Mouse (Mus musculus) embryonic stem cell, embryonic (primary cell): ENCODE measurements around the gene Vsig10.

Source experiments
- CTCF ChIA-PET, 4 experiments: fragments of 300-600 bp in 2 of 4; fragments of 350-600 bp in 2 of 4; sonication (Branson Sonifier 250); formaldehyde crosslinking; loops; one replicate each; lab custom pipeline; 2022; ENCODE audit warnings: inconsistent platforms in 2 of 4; lab: Charles Lee
- POLR2A ChIA-PET, 4 experiments: fragments of 300-600 bp in 2 of 4; fragments of 350-600 bp in 2 of 4; sonication (Branson Sonifier 250); formaldehyde crosslinking; loops; one replicate each; lab custom pipeline; 2022; ENCODE audit warnings: antibody characterized with exemption in 4 of 4, inconsistent platforms in 1 of 4; lab: Charles Lee

The Vsig10 gene

DNA sequence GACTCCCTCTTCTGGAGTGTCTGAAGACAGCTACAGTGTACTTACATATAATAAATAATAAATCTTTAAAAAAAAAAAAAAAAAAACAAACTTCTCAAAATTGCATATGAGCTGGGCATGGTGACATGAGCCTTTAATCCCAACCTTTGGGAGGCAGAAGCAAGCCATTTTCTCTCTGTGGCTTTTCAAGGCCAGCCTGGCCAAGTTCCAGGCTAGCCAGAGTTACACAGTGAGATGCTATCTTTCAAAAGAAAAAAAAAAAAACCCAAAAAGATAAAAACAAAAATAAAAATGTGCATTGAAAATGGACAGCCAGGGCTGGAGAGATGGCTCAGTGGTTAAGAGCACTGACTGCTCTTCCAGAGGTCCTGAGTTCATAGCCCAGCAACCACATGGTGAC lies 29.2 kb upstream of the Vsig10 start:
- CTCF ChIA-PET, result interaction anchor here (0.6 to 9.0 kb wide), 33 partner anchors 8 to 1143 kb away, joined by 3 to 322 read pairs (median 4); partner anchors contain the start of gene Ksr2 (in 1 of the 4)
- POLR2A ChIA-PET, result interaction anchor here in 3 of 4 experiments (0.5 to 9.2 kb wide), 5 partner anchors 15 to 199 kb away, joined by 3 to 244 read pairs (median 8); partner anchors contain the start of gene Wsb2 (in 1 of the 3)

DNA sequence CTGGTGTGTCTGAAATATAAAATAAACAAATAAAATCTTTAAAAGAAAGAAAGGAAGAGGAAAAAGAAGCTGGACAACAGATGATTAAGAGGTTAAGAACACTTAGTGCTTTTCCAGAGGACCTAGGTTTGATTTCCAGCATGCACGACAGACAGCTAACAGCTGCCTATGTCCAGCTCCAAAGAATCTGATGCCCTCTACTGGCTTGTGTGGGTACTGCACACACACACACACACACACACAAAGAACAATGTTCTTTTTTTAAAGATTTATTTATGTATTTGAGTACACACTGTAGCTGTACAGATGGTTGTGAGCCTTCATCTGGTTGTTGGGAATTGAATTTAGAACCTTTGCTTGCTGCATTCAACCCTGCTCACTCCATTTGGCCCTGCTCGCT lies 28.8 kb upstream of the Vsig10 start:
- POLR2A ChIA-PET, result interaction anchor here in 3 of 4 experiments (0.5 to 9.2 kb wide), 11 partner anchors 10 to 221 kb away, joined by 3 to 244 read pairs (median 6); partner anchors contain the start of gene Wsb2 (in 1 of the 3)
- CTCF ChIA-PET, result interaction anchor here (0.6 to 9.0 kb wide), 30 partner anchors 9 to 1143 kb away, joined by 3 to 322 read pairs (median 4); partner anchors contain the start of gene Ksr2 (in 1 of the 4)

DNA sequence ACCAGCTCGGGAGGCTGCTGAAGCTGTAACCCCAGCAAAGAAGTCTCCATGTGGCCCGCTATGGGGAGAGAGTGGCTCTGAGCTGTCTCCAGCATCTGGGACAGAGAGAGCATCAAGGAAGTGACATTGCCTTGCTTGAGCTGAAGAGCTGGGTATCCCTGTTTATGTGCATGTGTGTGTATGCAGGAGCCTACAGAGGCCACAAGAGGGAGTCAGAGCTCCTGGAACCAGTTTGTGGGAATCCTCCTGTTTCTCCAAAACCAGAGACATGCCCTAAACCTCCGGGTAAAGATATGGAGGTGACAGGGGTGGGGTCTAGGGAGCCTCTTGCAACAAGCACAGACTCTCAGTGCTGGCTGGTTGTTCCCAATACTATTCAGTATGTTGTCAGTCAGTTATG lies 27.6 kb upstream of the Vsig10 start:
- ChIA-PET POLR2A (interaction anchor here in 3 of 4 experiments (0.6 to 9.2 kb wide), 25 partner anchors 9 to 122 kb away, joined by 3 to 244 read pairs (median 3); partner anchors contain the start of gene Wsb2 (in 1 of the 3)), CTCF (interaction anchor here (0.5 to 9.0 kb wide), 43 partner anchors 9 to 1982 kb away, joined by 3 to 322 read pairs (median 4); partner anchors contain the start of genes Ksr2 (in 1 of the 4), Taok3 (in 1 of the 4) and Wsb2 (in 1 of the 4))

DNA sequence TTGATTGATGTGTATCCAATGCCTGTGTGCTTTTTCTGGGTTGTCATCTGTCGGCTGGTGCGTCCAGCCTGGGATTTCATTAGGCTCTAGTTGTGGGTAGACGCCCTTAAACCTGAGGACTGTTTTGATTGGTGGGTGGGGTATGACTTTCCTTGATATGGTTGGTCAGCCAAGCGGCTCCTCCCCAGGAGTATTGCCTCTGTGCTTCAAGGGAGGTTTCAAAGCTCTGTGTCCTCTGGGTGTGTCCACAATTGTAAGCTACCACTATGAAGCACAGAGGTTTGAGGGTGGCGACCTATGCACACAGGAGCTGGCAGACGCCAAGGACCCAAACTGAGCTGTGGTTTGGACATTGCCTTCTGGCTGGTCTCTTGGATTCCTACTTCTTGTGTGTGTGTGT lies 26.3 kb upstream of the Vsig10 start:
- ChIA-PET CTCF (interaction anchor here (0.6 to 9.0 kb wide), 36 partner anchors 11 to 942 kb away, joined by 3 to 322 read pairs (median 4); partner anchors contain the start of genes Taok3 (in 2 of the 4), Suds3 (in 1 of the 4) and Wsb2 (in 1 of the 4)), POLR2A (interaction anchor here (0.5 to 9.2 kb wide), 68 partner anchors 10 to 781 kb away, joined by 3 to 244 read pairs (median 5); partner anchors contain the start of genes Wsb2 (in 3 of the 4), Ksr2 (in 1 of the 4), Suds3 (in 1 of the 4) and Taok3 (in 1 of the 4))

DNA sequence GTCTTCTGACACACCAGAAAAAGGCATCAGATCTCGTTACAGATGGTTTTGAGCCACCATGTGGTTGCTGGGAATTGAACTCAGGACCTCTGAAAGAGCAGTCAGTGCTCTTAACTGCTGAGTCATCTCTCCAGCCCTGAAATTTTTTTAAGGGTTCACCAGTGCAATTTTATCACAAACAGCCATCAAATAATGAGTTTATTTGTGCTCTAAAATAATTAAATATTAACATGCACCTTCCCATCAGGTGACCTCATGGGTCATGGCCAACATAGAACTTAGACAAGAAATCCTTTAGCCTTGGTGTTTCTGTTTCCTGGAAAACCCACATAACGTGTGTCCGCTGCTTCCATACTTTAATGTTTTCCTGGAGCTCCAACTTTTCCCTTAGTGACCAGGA lies 25.1 kb upstream of the Vsig10 start:
- ChIA-PET CTCF (interaction anchor here (0.6 to 9.0 kb wide), 10 partner anchors 11 to 427 kb away, joined by 3 to 322 read pairs (median 8); no protein-coding TSS in a partner anchor), POLR2A (interaction anchor here (0.6 to 9.2 kb wide), 24 partner anchors 10 to 336 kb away, joined by 3 to 244 read pairs (median 5); partner anchors contain the start of genes Taok3 (in 1 of the 4) and Wsb2 (in 1 of the 4))

DNA sequence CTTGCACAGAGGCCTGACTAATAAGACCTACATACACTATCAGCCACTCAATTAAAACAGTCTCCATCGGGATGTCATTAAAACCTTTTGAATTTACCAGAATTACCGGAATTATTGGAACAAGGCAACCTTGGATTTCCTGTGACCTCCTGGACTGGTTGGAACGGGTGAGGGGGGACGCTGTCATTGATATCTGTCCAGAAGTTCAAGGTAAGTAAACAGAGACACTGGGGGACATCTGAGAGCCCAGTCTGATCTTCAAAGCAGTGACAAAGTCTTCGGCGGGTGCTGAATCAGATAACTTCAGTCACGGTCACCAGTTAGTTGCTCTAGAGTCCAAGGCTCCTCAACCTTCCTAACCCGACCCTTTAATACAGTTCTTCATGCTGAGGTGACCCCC lies 23.9 kb upstream of the Vsig10 start:
- ChIA-PET CTCF (interaction anchor here in 3 of 4 experiments (0.8 to 9.0 kb wide), 3 partner anchors 10 to 13 kb away, joined by 4 to 322 read pairs (median 105); no protein-coding TSS in a partner anchor), POLR2A (interaction anchor here in 3 of 4 experiments (0.6 to 9.2 kb wide), 12 partner anchors 9 to 250 kb away, joined by 3 to 244 read pairs (median 6); partner anchors contain the start of genes Taok3 (in 1 of the 3) and Wsb2 (in 1 of the 3))

DNA sequence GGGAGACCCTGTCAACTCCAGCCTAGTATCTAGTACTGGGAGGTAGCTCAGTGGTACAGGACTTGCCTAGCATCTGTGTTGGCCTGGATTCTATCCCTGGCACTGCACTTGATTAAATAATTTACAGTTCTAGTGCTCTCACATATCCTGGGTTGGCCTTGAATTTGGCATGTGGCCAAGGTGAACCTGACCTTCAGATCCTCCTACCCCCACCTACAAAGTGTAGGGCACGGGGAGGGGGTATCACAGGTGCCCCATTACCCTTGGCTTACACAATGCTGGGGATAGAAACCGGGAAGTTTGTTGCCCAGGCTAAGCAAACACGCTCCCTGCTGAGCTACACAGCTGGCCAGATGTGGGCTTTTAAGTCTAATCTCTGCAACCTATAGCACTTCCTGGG lies 16.0 kb upstream of the Vsig10 start:
- CTCF ChIA-PET, result interaction anchor here (0.6 to 6.9 kb wide), 12 partner anchors 10 to 105 kb away, joined by 3 to 322 read pairs (median 16); partner anchors contain the start of genes Pebp1 (in 2 of the 4) and Wsb2 (in 1 of the 4)
- POLR2A ChIA-PET, result interaction anchor here (0.5 to 6.5 kb wide), 27 partner anchors 10 to 1133 kb away, joined by 3 to 244 read pairs (median 7); partner anchors contain the start of genes Pebp1 (in 2 of the 4), Wsb2 (in 2 of the 4) and Taok3 (in 1 of the 4)

DNA sequence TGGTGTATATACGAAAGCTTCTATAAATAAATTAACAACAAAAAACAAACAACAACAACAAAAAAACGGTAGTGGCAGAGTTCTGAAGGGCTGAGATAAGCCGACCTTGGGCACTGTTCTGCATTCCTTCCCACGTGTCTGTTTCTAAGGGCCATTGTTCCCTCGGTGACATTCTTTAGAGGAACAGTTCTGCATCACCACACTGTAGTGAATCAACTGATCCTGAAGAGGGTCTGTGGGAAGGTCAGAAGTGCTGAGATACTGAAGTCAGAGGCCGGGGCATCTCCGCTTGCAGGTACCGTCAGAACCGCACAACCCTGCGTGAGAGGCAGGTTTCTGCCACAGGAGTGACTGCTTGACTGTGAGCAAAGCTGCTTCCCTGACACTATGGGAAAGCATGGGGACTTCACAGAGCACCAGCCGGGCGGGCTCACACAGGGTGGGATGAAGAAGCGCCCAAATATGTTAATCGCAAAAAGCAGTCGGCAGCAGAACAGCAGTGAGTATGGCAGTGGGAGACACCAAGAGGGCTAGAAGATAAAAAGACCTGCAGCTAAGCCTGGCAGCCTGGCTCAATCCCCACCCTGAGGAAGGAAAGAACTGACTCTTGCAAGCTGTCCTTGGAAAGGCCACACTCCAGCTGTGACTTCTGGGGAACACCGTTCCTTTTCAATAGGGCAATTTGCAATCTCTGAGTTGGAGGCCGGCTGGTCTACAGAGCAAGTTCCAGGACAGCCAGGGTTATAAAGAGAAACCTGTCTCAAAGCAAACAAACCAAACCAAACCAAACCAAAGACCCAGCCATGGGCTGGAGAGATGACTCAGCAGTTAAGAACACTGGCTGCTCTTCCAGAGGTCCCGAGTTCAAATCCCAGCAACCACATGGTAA lies 14.9 kb upstream of the Vsig10 start:
- ChIA-PET POLR2A (interaction anchor here (0.6 to 6.5 kb wide), 35 partner anchors 9 to 1132 kb away, joined by 3 to 244 read pairs (median 4); partner anchors contain the start of genes Pebp1 (in 2 of the 4), Wsb2 (in 2 of the 4) and Taok3 (in 1 of the 4)), CTCF (interaction anchor here (0.6 to 6.9 kb wide), 31 partner anchors 9 to 720 kb away, joined by 3 to 322 read pairs (median 5); partner anchors contain the start of genes Pebp1 (in 3 of the 4), Taok3 (in 1 of the 4) and Wsb2 (in 1 of the 4))

DNA sequence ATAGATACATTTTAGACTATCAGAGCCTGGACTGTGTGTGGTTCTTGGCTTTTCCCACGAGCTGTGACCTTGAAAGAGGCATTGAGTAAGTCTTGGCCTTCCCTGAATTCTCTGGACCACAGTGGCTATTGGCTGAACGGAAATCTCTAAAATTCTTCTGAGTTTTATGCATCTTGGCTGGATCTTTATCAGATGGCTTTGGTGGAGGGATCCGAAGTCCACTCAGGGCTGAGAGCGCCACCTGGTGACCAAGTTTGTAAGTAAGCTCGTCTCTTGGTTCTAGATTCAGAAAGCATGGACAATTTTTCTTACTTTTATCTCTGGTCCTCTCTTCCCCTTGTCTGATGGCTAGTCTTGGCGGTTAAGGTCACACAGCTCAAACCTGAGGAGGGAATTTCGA lies 13.9 kb upstream of the Vsig10 start:
- ChIA-PET CTCF (interaction anchor here (0.5 to 6.9 kb wide), 61 partner anchors 8 to 1060 kb away, joined by 3 to 322 read pairs (median 4); partner anchors contain the start of genes Pebp1 (in 3 of the 4), Taok3 (in 2 of the 4), Wsb2 (in 2 of the 4) and Ksr2 (in 1 of the 4)), POLR2A (interaction anchor here (0.5 to 6.5 kb wide), 45 partner anchors 9 to 1760 kb away, joined by 3 to 244 read pairs (median 4); partner anchors contain the start of genes Pebp1 (in 2 of the 4), Wsb2 (in 2 of the 4), Ksr2 (in 1 of the 4) and Taok3 (in 1 of the 4))

DNA sequence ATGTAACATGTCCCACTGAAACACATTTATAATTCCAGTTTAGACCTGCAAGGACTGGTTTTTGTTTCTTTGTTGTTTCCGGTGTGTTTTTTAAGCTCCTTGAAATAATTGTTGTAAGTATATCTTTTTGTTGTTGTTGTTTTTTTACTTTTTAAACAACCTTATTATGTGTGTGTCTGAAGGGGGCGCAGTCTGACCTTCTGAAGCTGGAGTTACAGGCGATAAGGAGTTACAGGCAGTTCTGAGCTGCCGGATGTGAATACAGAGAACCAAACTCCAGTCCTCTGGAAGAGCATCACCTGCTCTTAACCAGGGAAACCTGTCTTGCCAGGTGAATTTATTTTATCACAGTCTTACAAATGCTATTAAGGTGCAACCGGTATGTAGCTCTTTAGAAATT lies 13.1 kb upstream of the Vsig10 start:
- CTCF ChIA-PET, result interaction anchor here (0.5 to 6.9 kb wide), 48 partner anchors 8 to 641 kb away, joined by 3 to 322 read pairs (median 4); partner anchors contain the start of genes Pebp1 (in 2 of the 4), Ksr2 (in 1 of the 4), Taok3 (in 1 of the 4) and Vsig10 (in 1 of the 4)
- POLR2A ChIA-PET, result interaction anchor here in 3 of 4 experiments (0.6 to 6.5 kb wide), 37 partner anchors 9 to 570 kb away, joined by 3 to 244 read pairs (median 5); partner anchors contain the start of genes Pebp1 (in 2 of the 3), Wsb2 (in 2 of the 3), Ksr2 (in 1 of the 3) and Vsig10 (in 1 of the 3)

DNA sequence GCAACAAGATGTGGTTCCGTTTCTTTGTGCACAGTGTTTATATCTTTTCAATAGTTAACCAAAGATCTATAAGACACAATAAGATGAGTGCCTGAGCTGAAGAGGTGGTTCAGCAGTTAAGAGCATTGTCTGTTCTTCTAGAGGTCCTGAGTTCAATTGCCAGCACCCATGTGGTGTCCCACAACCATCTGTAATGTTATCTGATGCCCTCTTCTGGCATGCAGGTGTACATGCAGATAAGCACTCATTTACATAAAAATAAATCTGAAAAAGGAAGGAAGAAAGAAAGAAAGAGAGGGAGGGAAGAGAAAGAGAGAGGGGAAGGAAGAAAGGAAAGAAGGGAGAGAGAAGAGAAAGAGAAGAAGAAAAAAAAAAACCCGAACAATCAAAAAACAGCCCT lies 12.1 kb upstream of the Vsig10 start:
- ChIA-PET CTCF (interaction anchor here (0.7 to 6.9 kb wide), 24 partner anchors 14 to 212 kb away, joined by 3 to 322 read pairs (median 6); partner anchors contain the start of genes Pebp1 (in 2 of the 4), Wsb2 (in 2 of the 4), Ksr2 (in 1 of the 4) and Taok3 (in 1 of the 4)), POLR2A (interaction anchor here in 3 of 4 experiments (0.7 to 6.5 kb wide), 19 partner anchors 13 to 102 kb away, joined by 3 to 119 read pairs (median 6); partner anchors contain the start of genes Pebp1 (in 1 of the 3) and Wsb2 (in 1 of the 3))

DNA sequence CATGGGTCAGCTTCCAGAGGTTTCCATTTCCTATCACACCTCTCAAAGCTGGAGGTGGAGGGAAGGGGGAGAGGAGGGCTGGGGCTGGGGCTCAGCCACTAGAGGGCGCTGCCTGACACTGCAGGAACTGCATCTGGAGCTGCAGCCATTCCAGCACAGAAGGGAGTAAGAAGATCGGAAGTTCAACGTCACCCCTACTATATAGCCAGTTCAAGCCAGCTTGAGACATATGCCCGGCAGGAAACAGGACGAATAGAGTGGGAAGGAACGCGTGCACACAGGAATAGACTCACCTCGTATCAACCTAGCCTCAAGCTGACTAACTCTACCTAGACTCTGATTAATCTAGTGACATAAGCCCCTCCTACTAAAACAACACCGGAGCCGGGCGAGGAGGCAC lies 11.2 kb upstream of the Vsig10 start:
- POLR2A ChIA-PET, result interaction anchor here (0.5 to 6.5 kb wide), 33 partner anchors 11 to 869 kb away, joined by 3 to 119 read pairs (median 4); partner anchors contain the start of genes Pebp1 (in 2 of the 4), Ksr2 (in 1 of the 4), Vsig10 (in 1 of the 4) and Wsb2 (in 1 of the 4)
- CTCF ChIA-PET, result interaction anchor here (0.5 to 6.9 kb wide), 81 partner anchors 9 to 1003 kb away, joined by 3 to 322 read pairs (median 4); partner anchors contain the start of genes Pebp1 (in 3 of the 4), Wsb2 (in 3 of the 4), Vsig10 (in 2 of the 4) and Ksr2 (in 1 of the 4)

DNA sequence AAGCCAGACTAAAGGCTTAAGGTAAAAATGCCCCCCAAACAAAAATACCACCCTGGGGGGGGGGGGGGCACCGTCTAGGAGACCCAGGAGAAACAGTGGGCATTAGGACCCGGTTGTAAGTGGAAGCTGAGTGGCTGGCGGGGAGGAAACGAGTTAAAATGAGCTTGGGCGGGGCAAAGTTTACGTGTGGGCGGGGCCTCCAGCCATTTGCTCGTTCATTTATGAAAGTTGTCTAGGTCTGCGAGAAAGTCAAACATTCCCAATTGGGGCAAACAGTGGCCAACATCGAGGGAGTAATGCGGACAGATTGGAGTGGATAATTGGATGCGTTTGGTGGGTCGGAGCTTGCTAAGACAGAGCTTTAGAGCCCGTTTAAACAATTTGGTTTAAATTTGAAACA lies 5.5 kb upstream of the Vsig10 start:
- POLR2A ChIA-PET, result interaction anchor here (0.5 to 12.2 kb wide), 51 partner anchors 7 to 1837 kb away, joined by 3 to 164 read pairs (median 5); partner anchors contain the start of genes Wsb2 (in 3 of the 4), Ksr2 (in 1 of the 4), Pebp1 (in 1 of the 4) and Taok3 (in 1 of the 4)

DNA sequence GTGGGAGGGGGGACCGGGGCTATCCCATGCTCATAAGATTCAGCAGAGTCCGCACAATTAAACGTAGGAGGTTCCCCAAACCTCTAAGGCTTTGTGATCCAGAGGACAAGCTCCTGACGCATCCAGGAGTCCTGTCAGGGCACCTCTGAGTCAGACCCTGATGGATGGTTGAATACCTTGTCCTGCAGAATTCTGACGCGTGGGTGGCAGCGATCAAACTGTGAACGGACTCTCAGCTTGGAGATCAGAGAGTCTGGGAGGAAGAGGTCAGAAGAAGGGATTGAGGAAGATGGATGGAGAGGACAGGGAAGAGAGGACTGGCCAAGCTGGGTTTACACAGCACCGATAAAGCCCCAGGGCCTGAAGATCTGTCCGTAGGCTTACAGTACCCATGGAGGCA lies 5.0 kb upstream of the Vsig10 start:
- ChIA-PET POLR2A (interaction anchor here (0.5 to 12.2 kb wide), 59 partner anchors 9 to 1254 kb away, joined by 3 to 164 read pairs (median 5); partner anchors contain the start of genes Wsb2 (in 3 of the 4), Ksr2 (in 2 of the 4), Pebp1 (in 2 of the 4) and Taok3 (in 1 of the 4)), CTCF (interaction anchor here (0.6 to 2.7 kb wide), 28 partner anchors 9 to 1281 kb away, joined by 3 to 50 read pairs (median 4); partner anchors contain the start of genes Pebp1 (in 1 of the 4) and Wsb2 (in 1 of the 4))

More for the DNA sequence above, 5.5 kb upstream of the Vsig10 start:
- CTCF ChIA-PET, result interaction anchor here (0.6 to 2.7 kb wide), 31 partner anchors 9 to 1281 kb away, joined by 3 to 50 read pairs (median 3); partner anchors contain the start of genes Pebp1 (in 1 of the 4) and Wsb2 (in 1 of the 4)

DNA sequence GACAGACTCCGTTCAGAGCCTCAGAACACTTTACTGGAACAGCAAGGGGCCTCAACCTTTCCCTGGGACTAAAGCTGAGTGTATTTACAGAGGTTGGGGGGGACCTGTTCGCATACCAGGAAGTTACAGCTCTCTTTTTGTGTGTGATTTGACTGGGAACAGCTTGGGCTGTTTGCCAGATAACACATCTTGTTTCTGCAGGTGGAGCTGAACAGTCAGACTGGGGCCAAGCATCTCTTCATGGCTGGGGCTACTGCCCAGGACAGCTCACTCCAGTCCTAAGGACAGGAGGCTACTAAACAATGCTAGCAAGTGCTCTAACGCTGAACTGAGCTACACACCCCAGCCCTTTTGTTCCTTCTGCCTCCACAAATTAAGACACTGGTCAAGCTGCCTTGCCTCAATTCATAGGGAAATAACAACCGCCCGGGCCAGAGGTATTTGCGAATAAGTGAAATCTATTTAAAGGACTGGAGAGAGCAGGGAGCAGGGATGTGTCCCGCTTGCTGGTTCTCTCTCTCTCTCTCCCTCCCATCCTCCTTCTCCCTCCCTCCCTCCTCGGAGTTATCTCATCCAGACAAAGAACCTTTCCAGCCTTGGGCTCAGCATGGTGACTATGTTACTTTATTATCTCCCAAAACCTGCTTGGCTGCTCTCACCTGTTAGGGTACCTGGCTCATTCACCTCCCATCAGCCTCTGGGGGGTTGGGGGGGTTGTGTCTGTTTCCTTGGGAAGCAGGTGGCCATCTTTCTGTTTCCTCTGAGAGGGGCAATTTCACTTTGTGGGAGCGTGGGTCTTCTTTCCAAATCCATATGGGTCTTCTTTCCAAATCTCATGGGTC lies 4.1 kb upstream of the Vsig10 start:
- ChIA-PET CTCF (interaction anchor here (0.5 to 2.7 kb wide), 14 partner anchors 10 to 191 kb away, joined by 3 to 50 read pairs (median 4); partner anchors contain the start of gene Wsb2 (in 1 of the 4)), POLR2A (interaction anchor here (0.5 to 12.2 kb wide), 41 partner anchors 8 to 195 kb away, joined by 3 to 164 read pairs (median 6); partner anchors contain the start of genes Wsb2 (in 3 of the 4), Pebp1 (in 2 of the 4), Ksr2 (in 1 of the 4) and Taok3 (in 1 of the 4))
